Mouse (Mus musculus): ENCODE results near the gene Ass1. TPM values are rescaled to one million over a fixed set of nuclear protein-coding genes. Genes with fewer than 3 reads are reported as not detected.

Gene Ass1
- polyA plus RNA-seq, 1 experiment, result not detected

- TF ChIP-seq GATA1 (IDR thresholded peaks at IDR 0.05; ENCODE audit: low read length), result no peak
Measured at GRCm38 (mm10) chr2:31530201-31530600, 60.2 kb downstream of the Ass1 start.

DNA sequence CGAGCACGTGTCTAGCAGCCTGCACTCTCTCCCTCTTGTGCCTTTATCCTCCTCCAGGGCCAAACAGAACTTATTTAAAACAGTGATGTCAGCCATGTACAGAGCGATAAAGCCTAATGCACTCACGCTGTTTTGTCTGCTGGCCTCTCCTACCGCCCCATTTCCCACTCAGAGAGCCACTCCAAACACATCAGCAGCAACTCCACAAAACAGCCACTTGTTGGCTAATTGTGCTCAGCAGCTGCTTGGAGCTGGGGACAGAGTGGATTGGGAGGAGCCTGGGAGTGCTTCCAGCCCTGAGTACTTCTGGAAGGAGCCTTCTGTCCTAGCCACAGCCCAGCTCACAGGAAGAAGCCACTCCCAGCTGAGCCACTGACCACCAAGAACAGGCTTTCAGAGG, 67.0 kb downstream of the Ass1 start:
- TF ChIP-seq GATA1 (IDR thresholded peaks at IDR 0.05; ENCODE audit: low read length), result no peak

GRCm38 (mm10) chr2:31538745-31539144, 68.7 kb downstream of the Ass1 start:
- no peak for TF ChIP-seq GATA1 (IDR thresholded peaks at IDR 0.05; ENCODE audit: low read length)

DNA sequence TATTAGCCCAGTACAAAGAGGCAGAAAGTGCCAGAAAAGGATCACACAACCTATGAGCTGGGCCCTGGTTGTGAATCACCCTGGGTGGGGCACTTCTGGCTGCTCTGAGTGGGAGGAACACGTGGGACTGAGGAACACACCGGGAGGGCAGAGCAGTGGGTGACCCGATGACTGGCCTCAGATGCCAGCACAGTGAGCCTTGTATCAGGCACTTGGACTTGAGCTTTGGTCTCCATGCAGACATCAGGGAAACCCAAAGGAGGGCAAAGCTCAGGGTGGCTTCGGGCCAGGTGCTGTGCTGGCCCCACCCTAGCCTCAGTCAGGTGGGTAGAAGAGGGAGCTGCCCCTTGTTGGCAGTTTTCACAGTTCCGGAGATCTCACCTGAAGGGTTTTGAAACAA, 71.6 kb downstream of the Ass1 start:
- no peak for TF ChIP-seq GATA1 (IDR thresholded peaks at IDR 0.05; ENCODE audit: low read length)

DNA sequence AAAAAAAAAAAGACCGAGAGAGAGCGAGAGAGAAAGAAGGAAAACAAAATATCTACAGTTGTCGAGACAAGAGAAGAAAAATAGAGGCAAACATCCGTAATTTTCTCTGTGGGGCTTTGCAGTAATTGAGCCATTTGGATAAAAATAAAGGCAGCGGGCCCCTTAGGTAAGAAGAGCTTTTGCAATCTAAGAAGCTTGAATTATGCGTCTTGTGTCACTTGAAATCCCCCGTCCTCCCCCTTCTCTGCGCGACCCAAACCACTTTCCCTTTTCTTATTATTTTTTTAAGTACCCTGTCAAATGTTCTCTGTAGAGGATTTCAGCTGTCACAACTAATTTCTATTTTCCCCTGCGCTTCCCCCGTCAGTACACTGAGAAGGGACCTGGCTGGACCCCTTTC, 77.7 kb downstream of the Ass1 start:
- no peak for TF ChIP-seq GATA1 (IDR thresholded peaks at IDR 0.05; ENCODE audit: low read length)

- TF ChIP-seq GATA1 (IDR thresholded peaks at IDR 0.05; ENCODE audit: low read length), result no peak
Measured at GRCm38 (mm10) chr2:31550503-31550902, 80.5 kb downstream of the Ass1 start.

GRCm38 (mm10) chr2:31551971-31552370, 82.0 kb downstream of the Ass1 start:
- no peak for TF ChIP-seq GATA1 (IDR thresholded peaks at IDR 0.05; ENCODE audit: low read length)

- TF ChIP-seq GATA1 (IDR thresholded peaks at IDR 0.05; ENCODE audit: low read length), result no peak
Measured at GRCm38 (mm10) chr2:31554619-31555018, 84.6 kb downstream of the Ass1 start.

Other genes with a start within 250 kb of the Ass1 start
- not detected in 2 replicates for gene Ncs1, start 224.4 kb upstream of the Ass1 start, polyA plus RNA-seq (2012)
- gene Hmcn2, start 155.8 kb upstream of the Ass1 start, polyA plus RNA-seq (2012), result not detected in 2 replicates
- gene Fubp3, start 102.4 kb downstream of the Ass1 start, polyA plus RNA-seq (2012), result 232 and 259 TPM in 2 replicates
- gene Prdm12, start 169.8 kb downstream of the Ass1 start, polyA plus RNA-seq (2012), result not detected in 2 replicates
- gene Exosc2, start 200.5 kb downstream of the Ass1 start, polyA plus RNA-seq (2012), result 21.5 and 27.9 TPM in 2 replicates
- 62.9 and 63.8 TPM in 2 replicates for gene Abl1, start 218.2 kb downstream of the Ass1 start, polyA plus RNA-seq (2012)